Mouse (Mus musculus) layer of hippocampus, adult 11-12 months (tissue): ENCODE data around the gene Ctu2.
A peak's percentile ranks its signal among the peaks of the same experiment; 100 is the strongest.

Source experiments
- DNase-seq: peaks from one replicate; pipeline ENCODE4 v3.0.0; 2022; ENCODE audit warnings: low spot score

The Ctu2 gene

DNA sequence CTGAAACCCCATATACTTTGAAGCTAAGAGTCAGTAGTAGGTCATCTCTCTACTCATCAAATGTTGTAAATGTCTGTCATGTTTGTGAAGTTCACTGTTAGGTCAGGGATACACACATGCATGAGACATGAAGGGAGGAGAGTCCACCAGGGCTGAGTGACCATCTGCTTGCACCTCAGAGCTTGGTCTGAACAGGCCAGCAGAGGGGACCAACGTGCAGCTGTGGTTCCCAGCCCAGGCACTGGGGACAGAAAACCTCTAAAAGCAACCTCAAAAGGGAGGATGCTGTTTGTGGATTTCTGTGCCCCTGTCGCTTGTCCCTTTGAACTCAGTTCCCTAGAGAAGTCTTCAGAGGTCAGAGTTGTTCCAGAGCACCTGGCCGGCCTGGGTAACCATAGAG, 30.7 kb upstream of the Ctu2 start:
- no peak for DNase-seq

DNA sequence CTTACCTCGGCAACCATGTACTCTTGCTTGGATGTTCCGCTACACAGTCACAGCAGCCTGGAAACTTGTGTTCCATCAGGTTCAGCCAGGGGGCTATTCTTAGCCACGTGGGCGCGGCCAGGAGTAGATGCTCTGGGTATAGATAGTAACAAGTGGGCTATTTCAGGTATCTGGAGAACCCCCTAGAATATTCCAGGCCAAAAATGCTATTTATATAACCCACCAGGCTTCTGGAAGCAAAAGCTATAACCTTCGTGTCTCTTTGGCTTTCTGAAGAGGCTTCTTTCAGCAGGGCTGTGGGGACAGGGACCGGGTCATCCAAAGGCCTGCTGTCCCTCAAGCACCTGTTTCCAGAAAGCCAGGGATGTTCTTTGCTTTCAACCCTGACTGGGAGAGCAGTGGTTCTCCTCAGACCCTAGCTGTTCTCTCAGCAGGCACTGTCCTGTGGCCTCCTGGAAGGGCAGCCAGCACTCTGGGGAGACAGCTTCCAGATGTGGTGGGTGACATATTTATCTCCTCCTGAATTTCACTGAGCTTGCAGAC, 24.7 kb upstream of the Ctu2 start:
- no peak for DNase-seq

DNA sequence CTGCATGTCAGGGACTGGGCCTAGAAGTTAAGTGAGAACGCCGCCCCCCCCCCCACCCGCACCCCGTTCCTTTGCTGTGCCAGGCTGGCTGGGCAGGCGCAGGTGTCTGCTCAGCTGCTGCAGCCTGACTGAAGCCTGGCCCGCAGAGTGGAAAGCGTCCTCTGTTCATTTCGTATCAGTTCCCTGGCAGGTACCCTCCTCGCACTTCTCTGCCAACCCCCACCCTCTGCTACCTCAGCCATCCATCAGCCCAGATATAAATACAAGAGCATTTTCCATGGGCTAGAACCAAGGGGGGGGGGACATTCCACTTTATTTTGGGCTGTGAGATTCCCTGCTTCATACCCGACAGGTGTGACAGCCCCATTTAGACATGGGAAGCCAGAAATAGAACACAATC, 23.8 kb upstream of the Ctu2 start:
- DNase-seq: no peak

DNA sequence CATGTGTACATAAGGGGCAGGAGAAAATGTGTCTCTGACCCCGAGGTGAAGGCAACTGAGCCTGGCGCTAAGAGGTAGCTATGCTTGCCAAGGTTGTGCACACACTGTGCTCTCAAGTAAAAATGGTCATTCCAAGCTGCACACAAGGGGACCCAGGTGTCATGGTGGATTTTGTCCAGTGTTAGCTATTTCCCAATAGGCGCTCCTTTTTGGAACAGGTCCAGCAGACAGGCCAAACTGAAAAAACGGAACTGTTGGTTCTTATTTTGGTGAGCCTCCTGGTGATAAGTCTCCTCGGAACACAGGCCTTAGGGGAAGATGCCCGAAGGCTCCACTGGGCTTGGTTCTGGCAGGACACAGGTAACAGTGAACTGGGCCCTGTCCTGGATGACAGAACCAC, 21.5 kb upstream of the Ctu2 start:
- no peak for DNase-seq

DNA sequence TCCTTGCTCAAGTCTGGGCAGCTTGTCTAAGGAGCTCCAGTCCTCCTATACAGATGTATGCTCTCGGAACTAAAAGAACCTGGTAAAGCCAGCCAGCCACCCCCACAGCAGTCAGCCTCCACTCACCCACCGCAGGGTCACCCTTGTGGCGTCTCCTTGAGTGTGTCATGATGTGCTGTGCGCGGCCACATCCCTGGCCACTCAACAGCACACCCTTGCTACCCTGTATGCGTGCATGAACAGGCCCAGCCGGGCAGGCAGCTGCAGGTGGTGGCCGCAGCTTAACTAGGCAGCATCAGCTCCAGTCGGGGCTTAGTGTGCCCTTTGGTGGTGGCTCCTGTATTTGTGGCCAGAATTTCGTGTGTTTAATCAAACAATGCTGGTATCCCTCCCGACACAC, 18.8 kb upstream of the Ctu2 start:
- no peak for DNase-seq

DNA sequence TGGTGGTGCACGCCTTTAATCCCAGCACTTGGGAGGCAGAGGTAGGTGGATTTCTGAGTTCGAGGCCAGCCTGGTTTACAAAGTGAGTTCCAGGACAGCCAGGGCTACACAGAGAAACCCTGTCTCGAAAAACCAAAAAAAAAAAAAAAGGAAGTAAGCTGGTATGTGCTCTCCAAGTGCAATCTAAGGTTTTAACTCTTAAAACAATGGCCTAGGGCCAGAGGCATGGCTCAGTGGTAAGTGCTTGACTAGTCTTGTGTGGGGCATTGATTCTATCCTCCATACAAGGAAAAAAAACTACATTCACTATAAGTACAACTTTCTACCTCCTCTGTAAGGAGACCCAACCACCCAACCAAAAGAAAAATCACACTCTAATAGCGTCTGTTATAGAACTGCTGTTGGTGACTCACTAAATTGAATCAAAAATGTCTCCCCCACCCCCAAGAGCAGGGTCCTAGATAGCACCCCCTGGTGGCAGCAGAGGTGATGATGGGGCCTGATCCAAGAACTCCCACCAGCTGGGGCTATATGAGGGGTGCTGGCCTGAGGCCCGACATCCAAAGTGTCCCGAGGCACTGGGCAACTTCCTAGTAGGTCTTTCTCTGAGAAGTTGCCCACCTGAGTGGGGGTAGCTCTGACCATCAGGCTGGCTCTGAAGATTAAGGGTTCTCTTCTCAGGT, 16.6 kb upstream of the Ctu2 start:
- DNase-seq: no peak

DNA sequence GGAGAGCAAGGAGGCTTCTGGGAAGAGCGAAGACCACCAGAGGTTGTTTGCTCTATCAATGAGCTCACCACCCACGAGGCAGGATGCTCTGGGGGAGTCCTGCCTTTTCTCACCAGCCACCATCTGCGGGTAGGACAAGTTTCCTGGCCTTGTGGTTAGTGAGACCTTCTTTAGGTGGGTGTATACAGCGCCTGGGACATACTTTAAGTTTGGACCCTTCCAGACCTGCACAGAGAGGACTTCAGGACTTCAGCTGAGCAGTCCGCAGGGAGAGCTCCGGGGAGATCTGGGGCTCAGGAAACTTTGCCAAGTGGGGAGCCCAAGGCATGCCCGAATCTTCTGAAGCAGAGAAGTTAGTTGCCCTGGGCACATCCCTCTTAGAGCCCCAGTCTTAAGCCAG, 16.0 kb upstream of the Ctu2 start:
- DNase-seq: no peak

DNA sequence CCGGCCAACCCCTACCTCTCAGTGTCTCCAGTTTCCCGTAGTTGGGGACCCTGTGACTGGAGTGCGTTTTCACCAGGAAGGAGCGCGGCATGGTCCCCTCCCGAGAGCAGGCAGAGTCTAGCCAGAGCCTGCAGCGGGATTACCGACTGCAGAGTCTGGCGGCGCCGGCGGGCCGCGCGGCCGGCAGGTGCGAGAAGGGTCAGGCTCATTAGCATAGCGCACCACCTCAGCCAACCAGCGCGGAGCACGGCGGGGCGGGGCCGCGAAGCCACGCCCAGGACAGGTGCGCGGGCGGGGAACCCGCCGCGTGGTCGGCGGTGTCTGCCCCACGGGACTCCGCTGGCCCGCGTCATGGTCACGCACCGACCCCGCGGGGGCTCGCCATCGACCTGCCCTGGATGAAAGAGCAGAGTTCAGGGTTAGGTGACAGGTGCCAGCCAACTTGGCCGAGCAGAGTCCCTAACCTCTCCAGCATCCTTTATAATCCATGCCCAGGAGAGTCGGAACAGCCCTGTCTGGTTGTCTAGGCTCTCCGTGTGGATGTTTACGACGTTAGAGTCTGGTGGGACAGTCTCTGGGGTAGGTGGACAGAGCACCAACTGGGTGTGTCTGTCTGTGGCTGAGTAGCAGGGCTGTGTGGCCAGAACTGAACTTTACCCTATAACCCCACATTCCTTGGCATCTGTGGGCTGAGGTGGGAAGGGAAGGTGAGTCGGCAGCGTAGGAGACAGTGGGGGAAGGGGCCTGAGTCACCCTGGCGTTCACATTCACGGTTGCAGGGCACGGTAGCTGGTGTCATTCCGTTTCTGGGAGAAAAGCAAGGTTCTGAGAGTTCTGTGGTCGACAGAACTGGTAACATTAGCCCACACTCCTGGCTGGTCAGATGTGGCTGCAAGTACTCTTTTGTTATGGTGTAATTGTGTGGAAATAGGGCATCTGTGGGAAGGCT, 15.1 kb upstream of the Ctu2 start, which contains the start of gene Snai3:
Snai3 (minus strand) TSS at position 210 of the 949 bp plus-strand sequence.
- DNase-seq: no peak

DNA sequence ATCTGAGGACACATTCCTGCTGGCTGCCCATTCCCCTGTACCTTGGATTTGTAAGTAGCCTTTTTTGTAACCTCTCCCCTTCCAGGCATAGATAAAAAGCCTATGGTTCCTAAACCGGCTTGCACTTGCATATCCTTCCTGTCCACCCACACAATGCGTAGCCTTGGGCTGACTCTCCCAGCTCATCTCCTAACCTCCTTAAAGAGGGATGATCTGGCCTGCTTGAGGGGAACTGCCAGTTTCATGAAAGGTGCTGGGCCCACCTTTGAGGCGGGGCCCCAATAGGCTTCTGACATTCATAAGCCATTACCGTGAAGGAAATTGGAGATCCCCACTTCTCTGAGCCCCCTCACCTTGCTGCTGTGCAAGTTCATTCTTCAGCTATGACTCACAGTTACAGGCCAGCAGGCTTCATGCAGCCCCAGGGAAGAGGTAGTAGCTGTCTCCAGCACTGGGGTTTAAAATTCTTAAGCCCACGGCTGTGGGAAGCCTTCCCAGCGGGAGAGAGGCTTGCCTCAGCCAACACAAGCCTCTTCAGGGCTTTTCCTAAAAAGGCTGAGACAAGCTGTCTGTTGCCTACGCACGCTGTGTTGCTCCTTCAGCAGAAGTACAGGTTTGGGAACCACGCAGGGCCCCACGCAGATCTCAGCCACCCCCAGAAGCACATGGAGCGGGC, 14.3 kb upstream of the Ctu2 start:
- DNase-seq: peak; percentile 44

DNA sequence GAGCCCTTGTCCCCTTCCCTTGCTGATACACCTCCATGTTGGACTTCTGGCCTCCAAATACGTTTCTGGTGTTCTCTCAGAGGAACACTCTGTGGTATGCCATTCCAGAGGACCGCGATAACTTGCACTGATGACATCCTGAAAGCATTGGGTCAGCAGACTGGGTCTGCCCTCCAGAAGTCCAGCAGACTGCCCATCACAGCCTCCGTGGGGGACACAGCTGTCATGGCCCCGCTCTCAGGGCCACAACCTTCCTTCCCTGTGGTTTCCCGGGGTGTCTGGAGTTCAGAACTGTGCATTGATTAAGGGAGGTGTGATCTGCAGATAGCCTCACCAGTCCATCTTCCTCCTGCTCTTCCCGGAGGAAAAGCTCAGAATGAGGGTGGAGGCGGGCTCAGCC, 13.4 kb upstream of the Ctu2 start:
- no peak for DNase-seq

DNA sequence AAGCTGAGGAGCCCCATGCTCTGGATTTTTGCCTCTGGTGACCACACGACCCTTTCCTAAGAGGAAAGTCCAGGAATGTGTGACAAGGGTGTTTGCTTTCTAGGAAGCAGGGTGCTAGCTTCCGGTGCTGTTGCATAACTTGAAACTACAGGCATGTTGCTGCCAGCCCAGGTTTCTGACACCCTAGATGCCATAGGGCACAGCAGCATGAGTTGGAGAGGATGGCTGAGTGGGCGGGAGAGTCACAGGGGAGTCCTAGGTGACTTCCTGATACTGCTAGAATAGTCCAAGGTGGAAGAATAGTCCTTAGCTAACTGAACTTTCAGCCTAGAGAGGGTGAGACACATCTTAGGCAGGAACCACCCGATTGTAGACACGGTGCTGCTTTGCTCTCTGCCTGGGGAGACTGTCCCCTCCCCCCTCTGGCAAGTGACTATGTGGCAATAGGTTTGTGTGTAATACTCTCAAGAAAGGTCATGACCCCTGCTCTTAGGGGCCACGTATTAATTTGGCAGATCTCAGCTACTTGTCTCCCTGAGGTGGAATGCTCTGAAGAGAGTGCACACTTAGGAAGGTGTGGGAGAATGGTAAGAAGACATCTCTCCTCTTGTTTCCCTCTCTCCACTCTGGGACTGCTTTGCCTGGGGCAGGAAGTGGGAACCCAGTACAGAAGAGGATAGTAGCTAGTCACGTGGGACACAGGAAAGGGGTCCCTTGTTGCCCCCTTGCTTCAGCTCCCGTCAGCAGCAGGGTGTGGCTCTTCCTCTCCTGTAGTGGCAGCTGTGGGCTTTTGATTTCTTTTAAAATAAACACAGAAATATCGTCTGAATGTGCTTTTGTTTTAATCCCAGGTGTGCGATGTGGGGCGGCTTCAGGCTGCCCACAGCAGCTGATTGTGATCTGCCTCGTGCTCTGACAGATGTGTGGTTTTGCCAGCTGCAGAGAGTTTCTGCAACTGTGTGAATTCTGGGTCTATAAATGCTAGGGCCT, 12.0 kb upstream of the Ctu2 start:
- DNase-seq: no peak

DNA sequence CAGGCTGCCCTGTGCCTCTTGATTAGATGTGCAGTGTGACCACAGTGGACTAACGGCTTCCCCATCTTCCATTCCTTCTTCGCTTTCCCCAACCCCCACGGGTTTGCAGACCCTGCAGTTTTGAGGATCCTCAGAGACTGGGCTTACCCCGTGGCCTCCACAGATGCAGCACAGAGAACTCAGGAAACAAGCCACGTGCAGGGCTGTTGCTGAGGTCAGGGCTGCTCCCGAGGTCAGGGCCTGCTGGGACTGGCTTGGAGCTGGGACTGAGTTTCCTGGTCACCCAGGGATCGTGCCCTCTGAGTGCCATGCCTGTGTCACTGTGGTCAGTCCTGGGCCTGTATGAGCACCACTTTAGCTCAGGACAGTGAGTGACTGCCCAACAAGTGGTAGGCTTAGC, 11.0 kb upstream of the Ctu2 start:
- no peak for DNase-seq

DNA sequence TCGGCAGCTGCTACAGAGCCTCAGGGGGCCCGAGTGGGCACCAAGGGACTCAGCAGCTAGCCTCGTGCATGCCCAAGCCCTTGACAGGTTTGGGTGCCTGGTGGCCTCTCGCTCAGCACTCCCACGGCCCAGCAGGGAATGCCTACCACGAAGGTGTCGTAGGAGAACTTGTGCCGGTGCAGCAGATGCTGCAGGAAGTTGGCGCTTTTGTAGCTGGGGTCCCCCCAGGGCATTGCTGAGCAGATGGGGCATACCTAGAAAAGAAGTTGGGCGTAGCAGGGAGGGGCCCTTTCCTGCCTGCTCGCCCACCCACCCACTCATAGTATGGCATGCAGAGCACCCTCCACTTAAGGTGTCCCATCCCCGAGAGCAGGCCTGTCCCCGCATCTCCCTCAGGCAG, 8.1 kb upstream of the Ctu2 start:
- no peak for DNase-seq

DNA sequence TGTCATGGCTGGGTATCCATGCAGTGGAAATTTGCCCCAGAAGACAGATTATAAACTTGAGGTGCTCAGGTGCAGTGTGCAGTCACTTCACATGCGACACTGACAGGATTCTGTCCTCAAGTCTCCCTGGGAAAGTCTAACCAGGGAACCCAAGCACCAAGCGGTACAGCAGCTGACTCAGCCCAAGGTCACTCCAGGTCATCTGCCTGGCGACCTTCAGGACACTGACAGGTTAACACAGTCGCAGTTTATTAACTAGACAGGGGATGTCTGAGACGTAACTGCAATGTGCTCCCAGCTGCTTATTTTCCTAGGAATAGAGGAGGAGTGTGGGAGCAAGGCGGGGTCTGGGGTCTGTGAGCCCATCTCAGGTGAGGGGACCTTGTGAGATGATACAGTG, 6.5 kb upstream of the Ctu2 start:
- DNase-seq: no peak

DNA sequence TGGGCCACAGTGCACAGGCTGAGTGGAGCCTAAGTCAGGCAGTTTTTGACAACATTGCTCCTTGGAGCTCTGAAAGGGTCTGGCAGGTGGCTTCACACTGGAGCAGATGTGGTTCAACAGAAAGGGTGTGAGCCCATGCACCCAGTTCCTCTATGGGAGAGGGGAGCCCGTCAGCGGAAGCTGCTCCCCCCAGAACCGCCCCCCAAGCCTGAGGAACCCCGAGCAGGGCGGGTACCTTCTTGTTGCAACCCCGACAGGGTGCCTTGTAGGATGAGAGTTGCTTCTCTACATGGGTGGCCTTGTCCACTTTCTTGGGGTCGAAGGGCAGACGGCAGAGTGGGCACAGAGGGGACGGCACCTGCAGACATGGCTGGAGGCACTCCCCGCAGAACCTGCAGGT, 6.0 kb upstream of the Ctu2 start:
- DNase-seq: no peak

DNA sequence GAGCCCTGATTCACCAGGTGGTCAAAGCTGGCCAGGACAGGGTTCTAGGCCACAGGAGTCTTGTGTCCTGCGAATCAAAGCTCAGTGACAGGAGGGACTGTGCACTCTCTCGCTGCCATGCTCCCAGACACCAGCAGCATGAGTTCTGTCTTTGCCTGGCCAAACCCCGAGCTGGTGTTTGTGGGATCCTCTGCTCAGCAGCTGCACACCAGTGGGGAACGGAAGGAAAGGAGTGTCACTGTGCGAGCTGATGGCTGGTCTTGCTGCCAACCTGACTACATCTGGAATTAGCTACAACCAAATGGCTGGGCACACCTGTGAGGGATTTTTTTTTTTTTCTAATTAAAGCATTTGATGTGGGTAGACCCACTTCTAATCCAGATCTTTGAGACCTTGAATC, 5.3 kb upstream of the Ctu2 start:
- DNase-seq: no peak

DNA sequence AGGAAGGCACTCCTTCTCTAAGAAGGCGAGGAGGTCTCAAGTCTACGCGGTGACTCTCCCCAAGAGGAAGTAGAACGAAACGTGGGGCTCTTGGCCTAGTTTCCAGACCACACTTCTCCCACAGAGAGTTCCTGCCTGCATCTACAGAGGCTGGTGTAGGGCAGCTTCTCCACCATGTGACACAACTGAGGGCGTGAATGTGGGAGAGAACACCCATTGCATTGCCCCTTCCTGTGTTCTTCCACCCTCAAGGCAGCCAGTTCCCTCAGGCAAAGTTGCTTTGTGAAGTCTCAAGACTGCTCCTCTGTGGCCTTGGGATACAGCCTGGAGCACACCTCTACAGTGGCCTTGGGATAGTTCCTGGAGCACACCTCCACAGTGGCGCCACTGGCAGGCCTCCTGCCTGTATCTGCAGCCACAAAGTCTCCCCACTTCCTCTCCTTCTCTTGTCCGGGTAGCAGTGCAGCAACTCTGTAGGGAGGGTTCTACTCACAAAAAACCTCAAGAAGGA, 2.0 kb upstream of the Ctu2 start:
- DNase-seq: no peak

DNA sequence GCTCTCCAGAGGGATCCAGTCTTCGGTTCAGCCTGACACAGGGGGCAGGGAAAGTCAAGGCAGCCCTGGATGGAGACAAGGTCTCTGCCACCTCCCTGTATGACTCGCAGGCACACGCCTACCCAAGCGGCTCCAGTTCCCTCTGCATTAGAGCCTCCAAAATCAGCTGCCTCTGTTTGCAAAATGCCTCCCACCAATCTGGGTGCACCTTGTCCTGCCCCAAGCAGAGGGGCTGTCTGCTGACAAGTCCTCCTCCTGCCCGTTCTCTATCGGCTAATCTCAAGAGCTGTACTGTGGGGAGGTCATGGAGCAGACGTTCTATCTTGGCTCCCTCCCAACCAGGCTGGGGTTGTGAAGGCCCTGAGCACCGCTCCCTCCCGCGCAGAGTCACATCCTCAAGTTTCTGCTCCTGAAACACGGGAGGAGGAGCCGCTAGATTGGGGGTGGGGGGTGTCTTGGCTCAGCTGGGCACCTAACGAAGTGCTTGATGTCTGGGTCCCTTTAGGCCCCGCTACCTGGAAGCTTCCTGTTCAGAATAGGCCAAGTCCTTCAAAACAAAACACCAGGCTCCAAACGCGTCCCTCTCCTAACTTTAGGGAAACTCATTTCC, 887 bp upstream of the Ctu2 start:
- DNase-seq: no peak

DNA sequence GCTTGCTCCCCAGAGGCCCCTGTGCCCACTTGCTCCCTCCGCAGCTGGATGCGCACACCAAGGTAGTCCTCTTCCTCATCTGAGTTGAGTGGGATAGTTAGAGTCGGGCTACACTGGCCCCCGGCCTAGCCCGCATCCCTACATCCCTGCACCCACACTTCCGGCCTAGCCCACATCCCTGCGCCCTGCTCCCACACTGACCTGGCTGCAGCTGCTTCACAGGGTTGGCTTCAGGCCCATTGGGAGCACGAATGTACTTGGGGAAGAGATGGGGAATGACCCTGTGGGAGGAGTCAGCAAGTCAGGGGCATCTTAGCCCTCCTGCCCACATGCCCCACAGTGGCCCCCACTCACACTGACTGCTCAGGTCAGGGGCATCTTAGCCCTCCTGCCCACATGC, 6.5 kb downstream of the Ctu2 start:
- DNase-seq: no peak

DNA sequence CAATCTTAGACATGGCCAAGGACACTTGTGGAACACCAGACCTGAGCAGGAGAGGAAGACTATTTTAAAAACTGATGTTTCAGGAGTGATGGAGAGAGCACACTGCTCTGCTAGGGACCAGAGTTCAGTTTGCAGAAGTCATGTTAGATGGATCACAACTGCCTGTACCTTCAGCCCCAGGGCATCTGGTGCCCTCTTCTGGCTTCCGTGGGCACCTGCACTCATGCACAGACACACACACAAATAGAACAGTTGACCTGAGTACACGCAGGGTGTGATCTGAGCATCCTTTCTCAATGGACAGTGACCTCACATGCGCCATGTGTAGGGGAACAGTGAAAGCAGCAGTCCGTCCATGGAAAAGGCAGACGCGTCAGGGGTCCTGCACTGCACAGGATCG, 7.9 kb downstream of the Ctu2 start:
- no peak for DNase-seq

DNA sequence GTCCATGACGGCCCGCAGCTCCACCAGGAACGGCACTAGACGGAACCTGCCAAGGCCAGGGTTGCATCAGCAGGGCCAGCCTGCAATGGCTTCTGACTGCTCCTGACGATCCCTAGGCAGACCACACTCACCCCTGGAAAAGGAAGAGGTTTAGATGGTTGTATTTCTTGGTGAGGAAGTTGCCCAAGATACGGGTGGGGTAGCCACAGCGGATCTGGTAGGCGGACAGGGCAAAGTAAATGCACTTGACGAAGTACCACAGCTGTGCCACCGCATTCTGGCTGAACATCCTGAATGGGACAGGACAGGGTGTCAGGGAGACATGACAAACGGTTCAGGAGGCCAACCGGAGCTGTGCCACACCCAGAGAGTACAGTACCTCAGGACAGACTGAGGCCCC, 8.9 kb downstream of the Ctu2 start:
- no peak for DNase-seq
